Mouse (Mus musculus): ENCODE data around the gene Epyc. TPM values are rescaled to one million over a fixed set of nuclear protein-coding genes. Genes with fewer than 3 reads are reported as not detected.
"Not testable (repeated sequence)": the region's sequence is repeated elsewhere in the genome, so short reads cannot be mapped to it uniquely, and the experiment has no call there.

The Epyc gene
- polyA plus RNA-seq, 1 experiment from 2014 or later: 0.24 TPM

GRCm38 (mm10) chr10:97725929-97726328 lies 82.1 kb downstream of the Epyc start:
- Histone ChIP-seq H3K36me3 (ENCODE audit: control insufficient read depth, insufficient read depth, low read length) (no peaks in the 10 kb centered on the region), H3K27ac (ENCODE audit: low read length) (no peak overlapping the region), H3K4me2 (ENCODE audit: low read depth, low read length) (no peak overlapping the region), H3K9me3 (ENCODE audit: control insufficient read depth, low read length) (no peaks in the 10 kb centered on the region), H3K9ac (ENCODE audit: low read depth, low read length) (no peak overlapping the region), H3K27me3 (replicated peaks; ENCODE audit: control insufficient read depth, insufficient read depth, low read length) (no peaks in the 10 kb centered on the region), H3K4me3 (ENCODE audit: low read length) (no peak overlapping the region), H3K4me1 (ENCODE audit: control insufficient read depth, insufficient read depth, low read length) (no peaks in the 10 kb centered on the region)
- 43% methylated on average over 1 of the region's 1 CpGs for WGBS
- no peak for ATAC-seq

DNA sequence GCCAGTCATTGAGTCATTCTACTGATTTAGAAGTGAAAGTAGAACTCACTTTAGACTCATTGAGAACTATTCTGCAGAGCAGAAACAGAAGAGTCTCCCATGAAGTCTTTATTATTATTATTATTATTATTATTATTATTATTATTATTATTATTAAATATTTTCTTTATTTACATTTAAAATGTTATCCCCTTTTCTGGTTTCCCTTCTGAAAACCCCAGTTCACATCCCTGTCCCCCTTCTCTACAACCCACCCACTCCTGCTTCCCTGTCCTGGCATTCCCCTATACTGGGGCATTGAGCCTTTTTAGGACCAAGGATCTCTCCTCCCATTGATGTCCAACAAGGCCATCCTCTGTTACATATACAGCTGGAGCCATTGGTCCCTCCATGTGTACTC lies 82.8 kb downstream of the Epyc start, which contains the start of gene C030005K15Rik:
Gene C030005K15Rik (minus strand): TSS at position 101 of the 400 bp plus-strand sequence.
- H3K4me3 ChIP-seq (ENCODE audit: low read length); ATAC-seq; H3K9me3 ChIP-seq (ENCODE audit: control insufficient read depth, low read length): not testable (repeated sequence)

More for the DNA sequence above, 82.8 kb downstream of the Epyc start, which contains the start of gene C030005K15Rik:
- H3K4me2 ChIP-seq (ENCODE audit: low read depth, low read length); H3K36me3 ChIP-seq (ENCODE audit: control insufficient read depth, insufficient read depth, low read length); H3K9ac ChIP-seq (ENCODE audit: low read depth, low read length); H3K4me1 ChIP-seq (ENCODE audit: control insufficient read depth, insufficient read depth, low read length); H3K27me3 ChIP-seq (replicated peaks; ENCODE audit: control insufficient read depth, insufficient read depth, low read length); H3K27ac ChIP-seq (ENCODE audit: low read length): not testable (repeated sequence)

Other genes starting within 250 kb of the Epyc start
- gene Dcn, start 164.5 kb upstream of the Epyc start, polyA plus RNA-seq (2015; fragmentation: Nextera tagmentation; extraction: Ambion mirVana): 420 and 424 TPM in 2 replicates
- 221 and 239 TPM in 2 replicates for gene Lum, start 78.9 kb upstream of the Epyc start, polyA plus RNA-seq (2015; fragmentation: Nextera tagmentation; extraction: Ambion mirVana)
- 0.13 and 0.20 TPM in 2 replicates for gene Kera, start 37.2 kb upstream of the Epyc start, polyA plus RNA-seq (2015; fragmentation: Nextera tagmentation; extraction: Ambion mirVana)
- gene Ccer1, start 49.0 kb downstream of the Epyc start, polyA plus RNA-seq (2015; fragmentation: Nextera tagmentation; extraction: Ambion mirVana): not detected in 2 replicates
- gene C030005K15Rik, start 82.7 kb downstream of the Epyc start, polyA plus RNA-seq (2015; fragmentation: Nextera tagmentation; extraction: Ambion mirVana): not detected in 2 replicates

All from intestine, embryonic 16.5 days (tissue).